In genomic region chr7:68621080-68621479, GRCm38 (mm10) we compare ENCODE assay signal across 24 mouse cellular contexts.
DNase-seq lines count a peak whose midpoint lies in the region; ATAC-seq and TF ChIP-seq lines count a peak whose summit lies in the region.
"Had no signal": no experiment of that assay in that cellular context is flagged by ENCODE, and none has a peak within 500 bp of the region (broad histone marks: within the 10 kb centered on the region; RNA-seq: fewer than 3 reads in every experiment).

No protein-coding gene starts in this region.

- 0 out of 2 replicates have a peak overlapping the region, but pooled peaks have one; percentile 8 for H3K27ac ChIP-seq in heart, embryonic 15.5 days
- H3K27ac ChIP-seq in heart, embryonic 12.5 days (ENCODE audit: poor library complexity, severe bottlenecking), result no peak overlapping the region
- H3K27ac ChIP-seq in neural tube, embryonic 15.5 days (replicated peaks), result no peak overlapping the region
- no peak overlapping the region for H3K27ac ChIP-seq in intestine, embryonic 15.5 days
- H3K27ac ChIP-seq in intestine, postnatal 0 days (ENCODE audit: low read depth, low read length), result no peak overlapping the region
- no peak overlapping the region for H3K27ac ChIP-seq in forebrain, embryonic 10.5 days
- H3K27ac ChIP-seq: embryonic facial prominence, embryonic 13.5 days; embryonic facial prominence, embryonic 15.5 days; forebrain, embryonic 13.5 days; forebrain, embryonic 15.5 days had no signal

- no peak for TF ChIP-seq CTCF in intestine, postnatal 0 days (IDR thresholded peaks at IDR 0.05; ENCODE audit: low read depth)

- no peaks in the 10 kb centered on the region for H3K36me3 ChIP-seq in heart, embryonic 15.5 days
- H3K36me3 ChIP-seq in heart, embryonic 12.5 days, result no peaks in the 10 kb centered on the region
- H3K36me3 ChIP-seq in neural tube, embryonic 15.5 days, result no peaks in the 10 kb centered on the region
- H3K36me3 ChIP-seq in intestine, embryonic 15.5 days, result no peaks in the 10 kb centered on the region
- no peaks in the 10 kb centered on the region for H3K36me3 ChIP-seq in intestine, postnatal 0 days (ENCODE audit: control insufficient read depth, insufficient read depth)
- no peaks in the 10 kb centered on the region for H3K36me3 ChIP-seq in forebrain, embryonic 10.5 days (replicated peaks)
- H3K36me3 ChIP-seq: embryonic facial prominence, embryonic 13.5 days; embryonic facial prominence, embryonic 15.5 days; forebrain, embryonic 15.5 days had no signal

- ATAC-seq in heart, embryonic 15.5 days (replicated peaks; ENCODE audit: insufficient number of reproducible peaks, insufficient read depth, low FRiP score, low read depth), result peak; percentile 50; the same call in 1 of the 2 replicates
- no peak for ATAC-seq in heart, embryonic 12.5 days (ENCODE audit: insufficient number of reproducible peaks, low FRiP score)
- ATAC-seq in neural tube, embryonic 15.5 days (ENCODE audit: low FRiP score), result no peak
- ATAC-seq in intestine, embryonic 15.5 days, result 0 out of 2 replicates have a peak, but pooled peaks have one; percentile 23
- ATAC-seq in intestine, postnatal 0 days, result peak; percentile 93
- ATAC-seq: activated CD4-positive, CD25-positive, alpha-beta regulatory T cell, adult 4 months; forebrain, embryonic 13.5 days; forebrain, embryonic 15.5 days; forebrain, postnatal 0 days; Patski had no signal

- no peaks in the 10 kb centered on the region for H3K4me1 ChIP-seq in heart, embryonic 15.5 days (replicated peaks)
- no peaks in the 10 kb centered on the region for H3K4me1 ChIP-seq in heart, embryonic 12.5 days (replicated peaks)
- no peaks in the 10 kb centered on the region for H3K4me1 ChIP-seq in neural tube, embryonic 15.5 days
- no peaks in the 10 kb centered on the region for H3K4me1 ChIP-seq in intestine, embryonic 15.5 days (replicated peaks)
- H3K4me1 ChIP-seq in intestine, postnatal 0 days (replicated peaks; ENCODE audit: control insufficient read depth, insufficient read depth, low read length), result no peaks in the 10 kb centered on the region
- no peaks in the 10 kb centered on the region for H3K4me1 ChIP-seq in forebrain, embryonic 10.5 days
- H3K4me1 ChIP-seq: embryonic facial prominence, embryonic 13.5 days; embryonic facial prominence, embryonic 15.5 days; forebrain, embryonic 13.5 days; forebrain, embryonic 15.5 days had no signal

- DNase-seq in neural tube, embryonic 10.5 days (ENCODE audit: extremely low spot score, low spot score), result peak; percentile 4
- DNase-seq in lung, postnatal 36 days, result no peak
- no peak for DNase-seq in forebrain, embryonic 10.5 days (ENCODE audit: extremely low spot score, low spot score)
- DNase-seq: adrenal gland, adult 8-10 months; adrenal gland, postnatal 14 days; adrenal gland, postnatal 36 days; cerebellum, adult 11-12 months; cerebellum, adult 2 months; cerebellum, adult 9-10 months; cerebellum, postnatal 10 days; cerebellum, postnatal 25 days; forebrain, postnatal 0 days had no signal

- no peak overlapping the region for H3K4me3 ChIP-seq in heart, embryonic 15.5 days
- H3K4me3 ChIP-seq in heart, embryonic 12.5 days, result no peak overlapping the region
- H3K4me3 ChIP-seq in neural tube, embryonic 15.5 days (replicated peaks), result no peak overlapping the region
- H3K4me3 ChIP-seq in intestine, embryonic 15.5 days (replicated peaks), result no peak overlapping the region
- no peak overlapping the region for H3K4me3 ChIP-seq in intestine, postnatal 0 days (ENCODE audit: low read depth, low read length)
- no peak overlapping the region for H3K4me3 ChIP-seq in forebrain, embryonic 10.5 days
- H3K4me3 ChIP-seq: embryonic facial prominence, embryonic 13.5 days; embryonic facial prominence, embryonic 15.5 days; erythroblast, embryonic 14.5 days; forebrain, embryonic 13.5 days; forebrain, embryonic 15.5 days had no signal

- H3K9ac ChIP-seq in heart, embryonic 15.5 days, result no peak overlapping the region
- no peak overlapping the region for H3K9ac ChIP-seq in heart, embryonic 12.5 days
- no peak overlapping the region for H3K9ac ChIP-seq in neural tube, embryonic 15.5 days (replicated peaks)
- H3K9ac ChIP-seq in intestine, embryonic 15.5 days, result no peak overlapping the region
- H3K9ac ChIP-seq in intestine, postnatal 0 days (ENCODE audit: low read depth, low read length), result no peak overlapping the region
- H3K9ac ChIP-seq: embryonic facial prominence, embryonic 13.5 days; embryonic facial prominence, embryonic 15.5 days; forebrain, embryonic 13.5 days; forebrain, embryonic 15.5 days; forebrain, postnatal 0 days had no signal

- no peaks in the 10 kb centered on the region for H3K9me3 ChIP-seq in heart, embryonic 15.5 days (replicated peaks)
- no peaks in the 10 kb centered on the region for H3K9me3 ChIP-seq in heart, embryonic 12.5 days (replicated peaks)
- H3K9me3 ChIP-seq in neural tube, embryonic 15.5 days (replicated peaks), result no peaks in the 10 kb centered on the region
- H3K9me3 ChIP-seq in intestine, embryonic 15.5 days, result no peaks in the 10 kb centered on the region
- no peaks in the 10 kb centered on the region for H3K9me3 ChIP-seq in intestine, postnatal 0 days (ENCODE audit: control insufficient read depth)
- no peaks in the 10 kb centered on the region for H3K9me3 ChIP-seq in forebrain, embryonic 10.5 days
- H3K9me3 ChIP-seq: embryonic facial prominence, embryonic 13.5 days; embryonic facial prominence, embryonic 15.5 days; forebrain, embryonic 13.5 days; forebrain, embryonic 15.5 days had no signal

- H3K4me2 ChIP-seq in heart, embryonic 15.5 days, result no peak overlapping the region
- no peak overlapping the region for H3K4me2 ChIP-seq in heart, embryonic 12.5 days
- no peak overlapping the region for H3K4me2 ChIP-seq in neural tube, embryonic 15.5 days
- no peak overlapping the region for H3K4me2 ChIP-seq in intestine, embryonic 15.5 days (replicated peaks)
- no peak overlapping the region for H3K4me2 ChIP-seq in intestine, postnatal 0 days (replicated peaks; ENCODE audit: low read depth)
- H3K4me2 ChIP-seq: embryonic facial prominence, embryonic 13.5 days; embryonic facial prominence, embryonic 15.5 days; forebrain, embryonic 13.5 days; forebrain, embryonic 15.5 days had no signal

- H3K27me3 ChIP-seq in heart, embryonic 15.5 days, result no peaks in the 10 kb centered on the region
- H3K27me3 ChIP-seq in heart, embryonic 12.5 days (replicated peaks), result no peaks in the 10 kb centered on the region
- H3K27me3 ChIP-seq in neural tube, embryonic 15.5 days (replicated peaks), result no peaks in the 10 kb centered on the region
- H3K27me3 ChIP-seq in intestine, embryonic 15.5 days (replicated peaks), result no peaks in the 10 kb centered on the region
- H3K27me3 ChIP-seq in intestine, postnatal 0 days (replicated peaks; ENCODE audit: control insufficient read depth, insufficient read depth, low read length), result no peaks in the 10 kb centered on the region
- H3K27me3 ChIP-seq in forebrain, embryonic 10.5 days (ENCODE audit: poor library complexity, severe bottlenecking), result no peaks in the 10 kb centered on the region
- H3K27me3 ChIP-seq: embryonic facial prominence, embryonic 13.5 days; embryonic facial prominence, embryonic 15.5 days; forebrain, embryonic 13.5 days; forebrain, embryonic 15.5 days had no signal

- WGBS in heart, embryonic 15.5 days, result 40% methylated on average over 3 of the region's 3 CpGs
- 42% methylated on average over 3 of the region's 3 CpGs for WGBS in heart, embryonic 12.5 days
- WGBS in neural tube, embryonic 15.5 days, result 94% methylated on average over 3 of the region's 3 CpGs
- 85% methylated on average over 3 of the region's 3 CpGs for WGBS in intestine, embryonic 15.5 days
- WGBS in intestine, postnatal 0 days, result 67% methylated on average over 3 of the region's 3 CpGs
- 92% methylated on average over 3 of the region's 3 CpGs for WGBS in forebrain, embryonic 10.5 days

Comparison
In these comparisons a context has a peak if more than half of its experiments do, and no peak if none do; other contexts are left out.
1. ATAC-seq: peak in heart, embryonic 15.5 days (single experiment), intestine, embryonic 15.5 days (single experiment) and intestine, postnatal 0 days (single experiment); none in heart, embryonic 12.5 days (single experiment) and neural tube, embryonic 15.5 days (single experiment).